Mouse (Mus musculus) lung, postnatal 4 days (tissue): ENCODE results near the gene Lamb1.

ENCODE experiments used
- DNase-seq, 2 experiments: peaks; one replicate each; pipeline ENCODE4 v3.0.0; 2021

The Lamb1 gene

DNA sequence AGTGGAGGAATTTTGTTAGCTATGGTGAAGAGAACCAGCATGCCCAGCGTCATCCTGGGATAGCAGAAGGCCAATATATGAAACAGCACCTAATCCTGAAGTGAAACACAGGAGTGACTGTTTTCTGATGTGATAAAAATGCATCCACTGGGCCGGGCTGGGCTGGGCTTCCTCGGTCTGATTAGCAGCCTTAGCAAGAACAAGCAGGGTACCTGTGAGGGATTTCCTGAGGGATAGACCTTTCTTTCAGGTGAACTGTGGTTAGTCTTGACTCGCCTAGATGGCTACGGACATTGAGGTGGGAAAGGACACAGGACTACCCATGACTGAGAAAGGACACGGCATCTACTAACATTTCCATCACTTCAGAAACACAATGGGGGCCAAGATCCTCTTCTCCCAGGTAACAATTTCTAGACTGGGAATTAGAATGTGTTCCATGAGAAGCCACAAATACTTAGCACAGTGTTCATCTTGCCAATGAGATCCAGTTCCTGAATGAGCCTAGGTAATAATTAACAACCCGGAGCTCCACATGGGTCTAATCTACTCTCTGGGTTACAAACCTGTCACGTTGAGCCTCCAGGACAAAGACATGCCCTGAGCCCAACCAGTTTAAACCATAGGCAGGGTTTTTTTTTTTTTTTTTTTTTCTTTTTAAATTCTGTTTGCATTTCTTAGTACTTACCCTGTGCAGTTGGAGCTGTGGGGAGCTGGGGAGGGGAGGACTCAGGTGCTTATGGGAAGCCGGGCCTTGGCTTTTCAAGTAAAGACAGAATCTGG, 8.7 kb upstream of the Lamb1 start:
- DNase-seq = no peak

DNA sequence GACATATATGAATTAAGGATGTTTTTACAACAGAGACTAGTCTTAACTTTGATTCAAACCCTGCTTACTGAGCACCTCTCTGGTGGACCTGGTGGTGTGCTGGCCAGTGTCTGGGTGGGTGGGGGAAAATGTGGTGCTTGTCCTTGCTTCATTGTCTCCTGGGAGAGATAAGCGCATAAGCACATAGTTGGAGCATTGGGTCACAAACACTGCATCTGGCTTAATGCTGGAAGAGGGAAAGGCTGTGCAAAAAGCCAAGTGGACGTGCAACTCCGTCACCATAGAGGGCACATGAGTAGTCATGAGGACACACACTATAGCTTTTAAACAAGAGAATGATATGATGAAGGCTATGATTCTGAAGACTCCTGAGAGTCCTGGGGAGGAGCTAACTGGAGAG, 3.2 kb upstream of the Lamb1 start:
- DNase-seq = no peak

DNA sequence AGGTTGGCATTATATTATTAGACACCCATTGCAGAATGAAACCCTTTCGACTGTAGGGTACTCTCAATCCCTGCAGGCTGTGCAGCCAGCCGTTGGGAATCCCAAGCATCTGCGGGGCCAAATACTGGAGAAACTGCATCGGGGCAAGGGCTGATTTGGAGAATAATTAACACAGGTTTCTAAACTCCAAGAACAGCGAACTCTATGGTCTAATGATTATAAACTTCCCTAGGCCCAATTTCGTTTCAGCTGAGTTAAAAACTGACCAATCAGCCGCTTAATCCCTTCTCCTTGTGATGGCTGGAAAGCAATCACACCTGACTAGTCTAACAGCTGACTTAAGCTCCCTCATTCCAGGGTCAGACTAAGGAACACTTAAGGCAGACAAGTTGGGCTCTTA, 1.1 kb upstream of the Lamb1 start:
- DNase-seq = no peak

GRCm38 (mm10) chr12:31265722-31266431, 843 bp downstream of the Lamb1 start:
- peak; percentile 31 to 40 for DNase-seq

GRCm38 (mm10) chr12:31266686-31267085, 1.7 kb downstream of the Lamb1 start:
- DNase-seq = peak in 1 of 2 experiments; percentile 25

GRCm38 (mm10) chr12:31267363-31267762, 2.3 kb downstream of the Lamb1 start:
- no peak for DNase-seq

DNA sequence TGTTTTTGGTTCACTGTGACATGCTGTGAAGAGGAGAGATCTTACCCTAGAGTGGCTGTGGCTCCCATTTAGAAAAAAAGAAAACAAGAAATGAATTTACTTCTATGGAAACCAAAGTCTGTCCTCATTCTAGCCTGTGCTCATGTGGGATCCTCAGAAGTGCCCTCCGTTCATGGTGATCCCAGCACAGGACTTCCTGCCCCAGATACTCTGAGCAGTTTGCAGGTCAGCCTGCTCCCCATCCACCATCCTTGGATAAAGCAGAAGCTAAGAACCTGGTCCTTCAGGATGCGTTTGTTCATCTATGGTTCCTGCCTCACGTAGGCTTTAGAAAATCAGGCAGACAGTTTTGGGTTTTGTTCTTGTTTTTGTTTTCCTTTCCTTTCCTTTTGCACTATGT, 3.3 kb downstream of the Lamb1 start:
- no peak for DNase-seq

GRCm38 (mm10) chr12:31269020-31269597, 4.1 kb downstream of the Lamb1 start:
- DNase-seq = no peak

- no peak for DNase-seq
Observed at GRCm38 (mm10) chr12:31270361-31270760, 5.3 kb downstream of the Lamb1 start.

DNA sequence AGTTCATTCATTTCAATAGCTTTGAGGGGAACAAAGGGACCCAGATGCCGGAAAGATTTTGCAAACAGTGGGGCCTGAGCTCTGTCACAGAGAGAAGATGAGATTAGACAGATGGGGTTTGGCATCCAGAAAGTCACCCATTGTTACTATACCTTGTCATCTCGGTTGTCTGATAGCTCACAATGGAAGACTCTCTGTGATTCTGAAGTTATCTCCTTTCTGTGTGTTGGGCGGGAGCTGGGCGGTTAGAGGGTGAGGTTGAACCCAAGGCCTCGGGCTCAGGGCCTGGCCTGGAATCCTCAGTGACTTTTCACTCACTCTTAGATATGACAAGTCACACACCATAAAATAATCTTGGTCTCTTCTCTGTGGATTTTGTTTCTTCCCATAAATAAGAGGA, 5.7 kb downstream of the Lamb1 start:
- no peak for DNase-seq

- peak; percentile 81 to 89 for DNase-seq
Observed at GRCm38 (mm10) chr12:31271361-31272011, 6.5 kb downstream of the Lamb1 start.

GRCm38 (mm10) chr12:31272012-31272735, 7.1 kb downstream of the Lamb1 start:
- no peak for DNase-seq

DNA sequence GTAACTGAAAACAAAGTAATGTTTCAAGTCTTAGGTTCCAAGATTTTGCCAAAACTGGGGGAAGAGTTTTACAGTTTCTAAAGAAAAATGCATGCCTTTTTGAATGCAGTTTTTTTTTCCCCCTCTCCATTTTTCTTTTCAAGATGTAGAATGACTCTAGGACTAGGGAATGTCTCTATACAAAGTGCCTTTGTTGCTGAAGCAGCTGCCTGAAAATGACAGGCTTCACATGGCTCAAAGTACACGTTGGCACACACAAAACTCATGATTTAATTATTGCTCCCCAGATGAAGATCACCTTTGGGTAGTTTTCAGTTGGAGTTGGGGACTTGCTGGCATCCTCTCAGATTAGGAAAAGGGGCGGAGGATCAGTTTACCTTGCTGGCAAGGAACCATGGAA, 7.8 kb downstream of the Lamb1 start:
- DNase-seq = no peak

DNA sequence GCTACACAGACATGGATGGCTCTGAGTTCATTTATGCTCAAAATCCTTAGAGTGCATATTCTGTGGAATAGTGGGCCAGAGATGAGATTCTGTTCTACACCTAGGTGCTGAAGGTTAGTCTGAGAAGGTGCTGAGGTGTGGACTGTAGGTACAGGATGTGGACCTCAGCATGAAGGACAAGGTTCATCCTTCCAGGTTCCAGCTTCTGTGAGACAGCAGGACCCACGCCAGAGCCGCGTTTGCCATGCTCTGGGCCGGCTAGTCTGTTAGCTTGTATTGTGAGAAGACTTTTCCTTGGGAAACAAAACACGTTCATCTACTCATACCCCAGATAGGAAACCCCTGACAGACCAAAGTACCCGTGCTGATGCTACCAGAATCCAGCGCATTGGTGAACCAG, 8.6 kb downstream of the Lamb1 start:
- no peak for DNase-seq

- DNase-seq = no peak
Observed at GRCm38 (mm10) chr12:31275411-31275810, 10.4 kb downstream of the Lamb1 start.

- DNase-seq = no peak
Observed at GRCm38 (mm10) chr12:31278270-31278669, 13.2 kb downstream of the Lamb1 start.

GRCm38 (mm10) chr12:31280318-31280717, 15.3 kb downstream of the Lamb1 start:
- DNase-seq = no peak

- no peak for DNase-seq
Observed at GRCm38 (mm10) chr12:31281100-31281591, 16.1 kb downstream of the Lamb1 start.

- DNase-seq = no peak
Observed at GRCm38 (mm10) chr12:31282241-31282640, 17.2 kb downstream of the Lamb1 start.

DNA sequence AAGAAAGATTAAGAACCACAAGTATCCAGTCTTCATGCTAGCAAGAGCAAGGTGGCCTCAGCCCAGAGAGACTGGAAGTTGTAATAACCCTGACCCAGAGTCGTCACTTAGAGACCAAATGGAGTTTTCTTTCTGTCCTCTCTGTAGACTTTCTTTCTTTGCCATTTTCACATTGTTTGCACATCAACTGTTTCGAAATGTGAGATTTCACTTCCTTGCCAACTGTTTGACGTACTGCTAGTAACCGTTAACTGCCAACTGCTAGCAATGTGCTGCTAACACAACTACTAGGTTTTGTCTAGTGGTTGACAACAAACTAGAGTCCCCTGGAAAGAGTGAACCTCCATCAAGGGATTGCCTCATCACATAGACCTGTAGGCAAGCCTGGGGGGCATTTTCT, 18.1 kb downstream of the Lamb1 start:
- DNase-seq = no peak

- no peak for DNase-seq
Observed at GRCm38 (mm10) chr12:31283617-31284136, 18.6 kb downstream of the Lamb1 start.

GRCm38 (mm10) chr12:31289046-31289445, 24.0 kb downstream of the Lamb1 start:
- DNase-seq = peak in 1 of 2 experiments; percentile 8
